Mouse (Mus musculus) ovary, adult 18-20 months (tissue): Measurements from ENCODE around the gene Rap1gap.

Source experiments
- DNase-seq: peaks from one replicate; pipeline ENCODE4 v3.0.0; 2022; ENCODE audit warnings: low spot score, mixed read lengths

Rap1gap gene

DNA sequence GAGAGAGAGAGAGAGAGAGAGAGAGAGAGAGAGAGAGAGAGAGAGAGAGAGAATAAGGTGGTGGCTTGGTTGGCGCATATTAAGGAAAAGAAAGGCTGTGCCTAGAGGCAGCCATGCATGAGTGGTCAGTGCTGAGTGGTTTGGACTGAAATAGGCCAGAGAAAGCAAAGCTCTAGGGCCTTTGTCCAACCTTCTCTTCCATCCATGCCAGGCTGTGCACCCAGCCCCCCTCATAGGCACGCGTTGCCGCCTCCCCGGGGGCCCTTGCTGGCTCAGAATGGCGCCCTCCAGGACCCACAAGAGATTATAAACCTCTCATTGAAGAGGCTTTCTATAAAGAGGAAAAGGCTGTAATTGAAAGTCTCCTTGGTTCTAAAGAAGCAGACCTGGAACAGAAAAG, 3.0 kb upstream of the Rap1gap start:
- no peak for DNase-seq

DNA sequence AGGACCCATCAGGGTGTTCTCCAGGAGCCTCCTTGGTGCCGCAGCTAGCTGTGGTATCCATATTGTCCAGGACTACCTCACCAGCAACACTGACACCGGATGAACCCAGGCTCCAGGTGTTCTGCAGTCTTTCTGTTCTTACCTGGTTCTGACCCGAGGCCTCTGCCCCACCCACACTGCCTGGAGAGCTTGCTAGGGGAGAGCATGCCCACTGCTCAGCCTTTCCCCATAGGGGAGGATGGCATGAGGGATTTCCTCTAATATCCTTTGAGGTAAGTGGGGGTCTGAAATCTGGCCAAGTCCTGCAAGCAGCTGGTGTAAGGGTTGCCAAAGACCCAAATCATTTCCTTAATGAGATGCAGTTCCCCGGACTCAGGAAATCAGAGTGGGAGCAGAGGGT, 1.0 kb upstream of the Rap1gap start:
- DNase-seq = no peak

DNA sequence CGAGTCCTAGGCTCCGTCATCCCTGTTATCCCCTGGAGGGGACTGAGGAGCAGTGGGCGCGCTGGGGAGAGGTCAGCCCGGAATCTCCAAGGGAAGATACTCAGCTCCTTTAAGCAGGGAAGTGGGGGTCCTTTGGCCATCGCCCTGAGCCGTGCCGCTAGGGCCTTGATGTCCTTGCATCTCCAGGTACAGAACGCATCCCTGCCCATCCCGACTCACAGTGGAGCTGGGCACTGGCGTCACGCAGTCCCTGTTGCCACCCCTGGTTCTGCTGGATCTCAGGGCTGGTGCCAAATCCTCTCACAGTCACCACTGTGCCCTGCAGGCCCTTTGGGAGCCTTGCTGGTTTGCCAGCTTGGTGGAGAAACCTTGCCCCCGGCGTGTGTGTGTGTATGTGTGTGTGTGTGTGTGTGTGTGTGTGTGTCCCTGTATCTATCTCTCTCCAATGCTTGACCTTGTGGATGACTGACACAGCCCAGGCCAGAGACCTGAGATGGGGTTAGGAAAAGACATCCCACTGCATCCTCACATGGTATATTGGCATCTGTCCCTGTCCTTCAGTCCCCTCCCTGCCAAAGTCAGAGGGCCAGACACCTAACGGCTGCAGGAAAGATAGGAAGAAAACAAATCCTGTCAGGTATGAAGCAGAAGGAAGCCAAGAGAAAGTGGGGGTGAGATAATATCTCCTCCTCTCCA, 602 bp downstream of the Rap1gap start:
- no peak for DNase-seq

DNA sequence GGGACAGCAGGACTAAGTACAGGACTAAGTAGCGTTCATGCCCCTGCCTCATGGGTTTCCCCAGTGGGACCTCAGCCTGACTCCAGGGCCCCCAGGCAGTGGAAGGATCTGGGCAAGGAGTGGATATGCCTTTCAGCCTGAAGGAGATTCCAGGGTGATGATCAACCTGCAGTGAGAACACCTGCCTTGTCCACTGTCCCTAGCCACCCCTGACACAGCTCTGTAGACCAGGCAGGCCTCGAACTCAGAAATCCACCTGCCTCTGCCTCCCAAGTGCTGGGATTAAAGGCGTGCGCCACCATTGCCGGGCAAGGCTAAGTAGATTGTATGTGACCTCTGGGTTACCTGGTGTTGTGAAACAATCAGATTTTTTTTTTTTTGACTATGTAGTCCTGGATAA, 1.3 kb downstream of the Rap1gap start:
- no peak for DNase-seq

DNA sequence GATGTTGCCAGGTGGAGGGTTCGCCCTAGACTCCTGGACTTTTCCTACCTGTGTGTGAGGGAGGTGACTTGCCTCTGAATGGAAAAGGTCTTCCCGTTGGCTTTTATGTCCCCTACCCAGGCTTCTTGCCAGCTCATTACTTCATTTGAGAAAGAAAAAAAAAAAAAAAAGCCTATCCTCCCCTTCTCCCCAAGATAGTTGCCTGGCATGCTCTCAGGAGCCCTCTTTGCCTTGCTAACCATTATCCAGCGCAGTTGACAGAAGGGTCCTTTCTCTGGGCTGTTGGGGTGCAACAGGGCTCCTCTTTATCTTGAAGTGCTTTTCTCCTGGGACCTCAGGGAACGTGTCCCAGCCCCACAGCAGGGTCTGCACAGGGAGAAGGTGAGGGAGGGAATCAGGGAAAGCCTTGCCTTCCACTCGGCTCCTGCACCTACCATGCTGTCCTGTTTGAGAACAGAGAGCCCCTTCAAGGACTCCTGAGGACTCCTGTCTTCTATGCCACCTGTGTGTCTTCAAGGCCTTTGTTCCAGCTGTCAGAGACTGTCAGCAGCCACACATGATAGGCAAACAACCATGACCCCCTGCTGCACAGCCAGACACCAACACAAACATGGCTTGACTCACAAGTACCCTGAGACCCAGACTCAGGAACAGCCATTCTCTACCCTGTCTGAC, 1.9 kb downstream of the Rap1gap start:
- no peak for DNase-seq

DNA sequence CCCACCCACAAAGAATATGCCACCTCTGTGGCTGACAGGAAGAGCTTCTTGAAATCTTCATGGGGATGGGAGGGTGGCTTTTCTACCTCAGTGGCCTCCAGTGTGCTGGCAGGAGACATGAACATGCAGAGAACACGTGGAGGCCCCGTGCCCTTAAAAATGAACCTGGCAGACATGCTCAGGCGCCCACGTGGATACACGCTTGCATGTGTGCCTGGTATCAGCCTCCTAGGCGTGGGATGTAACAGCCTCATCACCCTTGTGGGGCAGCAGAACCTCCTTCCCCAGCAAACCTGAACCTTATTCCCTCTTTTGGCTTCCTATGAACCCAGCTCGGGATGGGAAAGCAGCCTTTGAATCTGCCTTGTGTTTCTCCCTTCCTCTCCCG, 2.4 kb downstream of the Rap1gap start:
- DNase-seq = no peak

DNA sequence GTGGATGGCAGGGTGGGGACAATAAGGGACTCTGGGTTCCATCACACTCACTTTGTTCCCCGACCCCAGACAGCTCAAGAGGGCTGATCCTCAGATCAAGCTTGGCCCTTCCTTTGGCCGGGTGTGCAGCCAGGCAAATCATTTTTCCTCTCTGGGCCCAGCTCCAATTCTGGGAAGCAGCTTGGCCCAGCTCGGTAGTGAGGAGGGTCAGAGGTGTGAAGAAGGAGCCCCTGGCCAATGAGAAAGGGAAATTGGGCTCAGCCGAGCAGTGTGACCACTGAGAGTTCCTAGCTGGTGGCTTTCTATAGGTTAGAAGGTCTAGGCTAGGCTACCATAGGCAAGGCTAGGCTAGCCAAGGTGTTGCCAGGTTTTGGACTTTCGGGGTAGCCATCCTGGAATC, 3.2 kb downstream of the Rap1gap start:
- no peak for DNase-seq

DNA sequence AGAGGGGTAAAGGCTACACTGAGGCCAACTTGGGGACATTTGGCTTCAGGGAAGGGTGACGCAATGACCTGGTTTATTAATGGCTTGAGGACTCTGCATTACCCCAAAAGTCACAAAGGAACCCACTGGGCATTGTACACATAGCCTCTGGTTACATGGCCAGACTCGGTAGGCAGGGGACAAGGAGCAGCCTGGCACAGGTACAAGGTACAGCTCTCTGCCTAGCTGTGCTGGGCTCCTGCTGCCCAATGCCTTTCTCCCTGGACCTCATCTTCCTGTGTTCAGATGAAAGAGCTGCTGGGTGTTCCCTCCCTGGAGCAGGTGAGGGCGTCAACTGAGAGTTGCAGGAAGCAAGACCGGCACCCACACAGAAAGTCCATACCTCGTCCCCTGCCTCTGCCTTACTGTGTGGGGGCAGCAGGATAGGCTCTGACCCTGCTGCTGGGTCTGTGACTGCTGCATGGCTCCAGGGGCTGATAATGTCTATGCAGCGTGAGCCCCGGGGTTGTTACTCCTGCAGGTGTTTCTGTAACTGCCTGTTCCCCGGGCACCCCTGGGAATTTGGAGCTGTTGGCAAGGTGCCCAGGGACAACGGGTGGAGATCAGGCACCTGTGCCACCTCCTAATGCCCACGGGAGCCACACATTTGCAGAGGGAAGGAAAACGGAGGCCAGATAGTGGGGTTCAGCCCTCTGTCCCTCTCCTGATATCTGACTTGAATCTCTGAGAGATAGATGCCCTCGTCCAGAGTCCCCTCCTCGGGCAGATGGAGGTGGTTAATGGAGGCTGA, 7.4 kb downstream of the Rap1gap start:
- no peak for DNase-seq

DNA sequence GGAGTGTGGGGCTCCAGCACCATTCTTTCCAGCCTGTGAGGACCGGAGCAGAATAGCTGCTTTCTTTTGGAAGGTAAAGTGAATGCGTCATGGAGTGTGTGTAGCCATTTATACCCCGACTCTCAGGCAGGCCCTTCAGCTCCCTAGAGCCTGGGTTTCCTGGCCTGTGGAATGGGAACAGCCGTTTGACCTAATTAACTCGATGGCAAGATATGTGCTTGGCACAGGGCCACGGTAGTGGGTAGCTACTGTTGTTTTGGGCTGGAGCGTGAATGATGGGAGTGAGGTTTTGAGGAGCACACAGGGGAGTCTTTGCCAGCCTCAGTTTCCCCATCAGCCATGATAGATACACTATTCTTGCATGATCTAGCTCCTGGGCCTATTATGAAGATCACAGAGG, 11.0 kb downstream of the Rap1gap start:
- DNase-seq = no peak

DNA sequence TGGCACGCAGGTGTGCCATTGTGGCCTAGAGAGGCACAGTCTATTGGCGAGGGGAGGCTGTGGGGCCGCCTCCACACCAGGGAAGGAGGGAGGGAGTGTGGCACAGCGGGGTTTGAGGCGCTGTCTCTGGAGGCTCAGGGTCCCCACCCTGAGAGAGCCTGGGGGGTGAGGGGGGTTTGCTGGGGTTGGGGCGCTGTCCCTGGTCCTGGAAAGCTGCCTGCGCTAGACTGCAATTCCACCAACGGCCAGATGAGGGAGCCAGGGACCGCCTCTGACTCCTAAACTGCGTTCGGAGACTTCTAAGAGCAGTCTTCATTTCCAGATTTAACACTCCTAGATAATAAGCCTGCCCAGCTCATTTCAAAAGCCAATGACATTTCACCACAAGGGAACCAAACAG, 11.5 kb downstream of the Rap1gap start:
- DNase-seq = no peak

DNA sequence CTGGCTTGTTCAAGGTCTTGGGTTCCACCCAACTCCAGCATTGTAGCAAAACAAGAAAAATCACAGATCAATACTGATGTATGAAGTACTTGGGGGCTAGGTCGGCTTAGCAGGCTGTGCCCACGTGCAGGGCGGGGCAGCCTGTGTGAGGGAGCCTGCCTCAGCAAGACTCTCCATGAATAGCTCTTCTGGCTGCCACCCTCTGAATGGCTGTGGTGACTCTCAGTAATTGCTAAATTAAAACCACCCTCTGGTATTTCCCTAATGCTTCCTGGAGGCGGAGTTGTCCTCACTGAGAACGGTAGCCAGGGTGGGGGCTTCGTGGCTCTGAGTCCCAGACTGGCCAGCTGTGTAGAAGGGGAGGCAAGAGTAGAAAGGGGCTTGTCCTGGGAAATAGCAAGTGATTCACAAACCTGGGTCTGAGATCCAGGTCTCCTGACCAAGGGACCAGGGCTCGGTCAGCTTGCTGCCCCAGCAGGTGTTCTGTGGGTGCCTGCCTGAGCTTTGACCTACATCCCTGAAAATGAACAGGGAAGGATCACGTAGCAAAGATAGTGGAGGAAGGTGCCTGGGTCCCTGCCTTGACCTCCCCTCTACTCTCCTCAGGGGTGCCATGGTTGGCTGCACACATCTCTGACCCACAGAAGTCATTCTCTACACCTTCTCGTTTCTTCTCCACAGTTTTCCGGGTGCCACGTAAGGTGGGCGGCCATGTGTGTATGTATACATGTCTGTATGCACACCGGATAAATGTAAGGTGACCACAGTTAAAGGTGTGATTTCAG, 12.4 kb downstream of the Rap1gap start:
- no peak for DNase-seq

DNA sequence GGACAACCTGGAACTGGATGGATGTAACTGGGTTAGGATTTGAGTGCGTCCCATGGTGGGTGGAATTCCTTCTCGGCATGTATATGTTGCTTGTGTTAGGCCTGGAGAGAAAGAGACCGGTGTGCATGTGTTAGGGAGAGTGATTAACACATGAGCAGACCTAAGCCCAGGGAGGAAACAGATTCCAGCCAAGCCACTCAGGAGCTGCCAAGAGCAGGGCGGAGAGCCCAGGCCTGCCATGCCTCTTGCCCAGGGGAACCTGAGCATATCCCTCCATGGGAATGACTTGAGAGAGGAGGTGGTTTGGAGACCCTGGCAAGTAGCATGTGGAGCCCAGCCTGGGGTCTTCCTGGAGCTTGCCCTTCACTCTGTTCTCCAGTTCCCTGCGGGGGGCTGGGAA, 13.4 kb downstream of the Rap1gap start:
- no peak for DNase-seq

DNA sequence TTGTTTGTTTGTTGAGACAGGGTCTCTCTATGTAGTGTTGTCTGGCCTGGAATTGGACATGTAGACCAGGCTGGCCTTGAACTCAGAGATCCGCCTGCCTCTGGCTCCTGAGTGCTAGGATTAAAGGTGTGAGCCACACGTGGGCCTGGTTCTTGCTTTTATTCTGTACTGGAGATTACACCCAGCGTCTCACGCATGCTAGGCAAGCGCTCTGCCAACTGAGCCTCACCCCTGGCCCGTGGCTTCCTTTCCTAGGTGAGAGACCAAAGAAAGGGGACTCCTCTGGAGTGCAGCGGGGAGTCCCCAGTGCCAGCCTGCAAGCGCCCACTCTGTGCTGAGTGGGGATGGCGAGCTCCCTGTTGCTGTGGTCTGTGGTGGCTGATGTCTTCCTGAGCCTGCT, 14.0 kb downstream of the Rap1gap start:
- no peak for DNase-seq

DNA sequence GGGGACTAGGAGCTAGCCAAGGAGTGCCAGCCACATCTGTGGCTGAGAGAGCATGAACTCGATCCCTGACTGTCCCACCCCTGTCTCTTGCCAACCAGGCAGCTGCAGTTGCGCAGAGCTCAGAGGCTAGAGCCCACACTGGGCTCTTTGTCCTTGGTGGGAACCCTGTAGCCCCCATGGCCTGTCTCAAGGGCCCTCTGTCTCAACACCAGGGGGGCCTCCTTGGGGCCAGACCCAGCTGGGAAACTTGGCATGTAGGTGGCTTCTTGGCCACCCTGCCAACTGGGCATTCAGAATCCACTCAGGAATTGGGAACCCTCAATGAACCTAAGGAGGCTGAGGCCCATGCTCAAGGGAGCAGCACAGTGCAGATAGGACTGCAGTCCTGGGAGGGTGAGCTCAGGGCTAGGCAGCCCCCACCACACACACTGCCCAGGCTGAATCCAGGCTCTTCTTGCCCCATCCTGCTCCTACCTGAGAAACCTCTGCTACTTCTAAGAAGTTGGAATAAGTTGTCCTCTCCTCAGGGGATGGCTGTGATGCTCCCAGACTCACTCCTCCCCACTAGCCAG, 15.5 kb downstream of the Rap1gap start:
- no peak for DNase-seq

DNA sequence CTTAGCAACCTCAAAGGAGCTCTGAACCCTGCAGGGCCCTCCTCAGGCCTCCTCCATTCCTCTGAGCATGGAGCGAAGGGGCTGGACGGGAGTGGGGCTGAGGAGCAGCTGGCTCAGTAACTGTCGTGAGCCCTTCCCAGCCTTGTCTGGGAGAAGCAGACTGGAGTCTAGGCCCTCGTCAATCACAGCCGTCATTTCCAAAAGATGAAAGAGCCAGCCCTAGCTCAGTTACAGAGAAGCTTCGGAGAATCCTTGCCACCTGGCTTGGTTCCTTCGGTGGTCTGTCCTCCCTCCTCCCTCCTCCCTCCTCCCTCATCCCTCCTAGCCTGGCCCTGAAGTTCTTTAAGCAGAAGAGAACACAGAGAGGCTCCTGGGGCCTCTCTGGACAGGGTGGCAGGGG, 16.2 kb downstream of the Rap1gap start:
- no peak for DNase-seq

DNA sequence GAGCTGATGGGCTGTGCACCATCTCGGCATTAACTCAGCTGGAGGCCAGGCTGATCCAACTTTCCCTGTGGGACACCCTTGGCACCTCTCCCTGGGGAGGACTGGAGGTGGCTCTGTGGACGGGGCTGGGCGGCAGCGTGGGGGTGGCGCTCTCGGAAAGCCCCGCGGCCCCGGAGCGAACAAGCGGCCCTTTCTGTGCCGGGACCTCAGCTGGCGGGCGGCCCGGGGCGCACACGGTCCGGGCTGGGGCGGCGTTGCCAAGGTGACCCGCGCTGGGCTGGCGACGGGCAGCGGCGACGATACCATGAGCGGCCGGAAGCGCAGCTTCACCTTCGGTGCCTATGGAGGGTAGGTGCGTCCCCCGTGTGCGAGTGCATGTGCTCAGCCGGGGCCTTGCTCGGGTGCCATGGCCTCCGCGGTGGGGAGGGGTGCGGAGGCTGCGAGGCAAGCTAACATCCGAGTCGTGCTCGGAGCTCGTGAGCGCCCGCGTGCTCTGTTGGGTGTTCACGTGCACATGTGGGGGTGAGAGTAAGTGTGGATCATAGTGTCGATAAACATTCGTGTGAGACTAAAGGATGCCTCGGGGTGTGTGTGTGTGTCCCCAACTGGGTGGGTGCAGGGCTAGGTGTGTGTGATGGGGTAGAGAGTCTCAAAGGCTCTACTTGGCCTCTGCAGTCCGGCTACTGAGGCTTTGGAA, 17.0 kb downstream of the Rap1gap start:
- DNase-seq = no peak

DNA sequence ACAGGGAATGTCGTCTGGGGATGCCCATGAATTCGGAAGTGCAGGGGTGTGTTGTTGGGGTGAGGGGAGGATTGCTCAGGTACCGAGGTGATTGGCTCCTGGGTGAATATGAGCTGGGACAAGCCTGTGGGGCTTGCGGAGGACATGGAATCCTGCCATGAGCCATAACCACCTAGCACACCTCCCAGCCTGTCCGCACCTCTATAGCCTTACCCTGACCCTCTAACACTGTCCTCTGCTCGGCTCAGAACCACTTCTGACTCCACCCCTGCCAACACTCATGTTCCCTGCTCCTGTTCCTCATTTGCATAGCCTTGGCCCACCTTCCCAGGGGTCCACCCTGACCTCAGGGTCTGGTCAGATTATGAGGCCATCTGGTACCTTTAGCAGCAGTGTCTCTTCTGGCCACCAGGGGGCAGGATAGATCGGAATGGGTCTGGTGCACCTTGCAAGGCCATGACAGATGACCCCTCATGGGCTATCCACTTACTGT, 18.5 kb downstream of the Rap1gap start:
- no peak for DNase-seq

DNA sequence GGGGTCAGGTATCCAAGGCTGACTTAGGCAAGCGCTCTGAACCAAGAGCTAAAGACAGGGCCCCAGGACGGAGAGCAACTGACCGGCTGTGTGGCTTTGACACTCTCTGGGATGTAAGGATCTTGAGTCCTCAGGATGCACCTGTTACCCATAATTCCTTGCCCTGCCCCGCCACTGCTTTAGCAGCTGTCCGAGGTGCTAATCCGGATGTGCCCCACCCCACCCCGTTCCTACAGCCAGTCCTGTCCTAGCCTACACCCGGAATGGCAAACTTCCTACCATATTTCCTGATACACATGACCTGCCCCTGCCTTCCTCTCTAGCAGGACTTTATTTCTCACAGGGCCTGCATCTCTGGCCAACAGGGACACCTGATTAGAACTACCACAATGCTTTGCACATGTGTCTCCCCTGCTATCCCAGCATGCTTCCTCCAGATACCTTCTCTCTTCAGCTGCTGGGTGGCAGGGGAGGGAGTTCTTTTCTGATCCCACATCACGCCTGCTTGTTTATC, 20.4 kb downstream of the Rap1gap start:
- no peak for DNase-seq

DNA sequence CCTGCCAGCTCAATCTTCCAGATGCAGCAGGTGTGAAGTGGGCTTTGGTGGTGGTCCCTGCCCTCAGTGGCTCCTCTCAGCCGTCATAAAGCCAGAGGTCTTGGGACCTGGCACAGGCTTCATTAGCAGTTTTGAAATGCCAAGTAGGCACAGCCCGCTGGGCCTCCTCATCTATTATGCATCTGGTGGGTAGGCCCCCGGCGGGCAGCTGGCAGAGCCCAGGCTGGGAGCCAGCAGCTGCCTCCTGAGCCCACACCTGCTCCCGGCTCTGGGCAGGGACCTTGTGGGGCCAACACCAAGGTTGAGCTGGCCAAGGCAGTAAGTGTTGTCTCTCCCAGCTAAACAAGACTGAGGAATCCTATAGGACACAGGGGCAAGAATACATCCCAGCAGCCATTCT, 21.8 kb downstream of the Rap1gap start:
- no peak for DNase-seq

DNA sequence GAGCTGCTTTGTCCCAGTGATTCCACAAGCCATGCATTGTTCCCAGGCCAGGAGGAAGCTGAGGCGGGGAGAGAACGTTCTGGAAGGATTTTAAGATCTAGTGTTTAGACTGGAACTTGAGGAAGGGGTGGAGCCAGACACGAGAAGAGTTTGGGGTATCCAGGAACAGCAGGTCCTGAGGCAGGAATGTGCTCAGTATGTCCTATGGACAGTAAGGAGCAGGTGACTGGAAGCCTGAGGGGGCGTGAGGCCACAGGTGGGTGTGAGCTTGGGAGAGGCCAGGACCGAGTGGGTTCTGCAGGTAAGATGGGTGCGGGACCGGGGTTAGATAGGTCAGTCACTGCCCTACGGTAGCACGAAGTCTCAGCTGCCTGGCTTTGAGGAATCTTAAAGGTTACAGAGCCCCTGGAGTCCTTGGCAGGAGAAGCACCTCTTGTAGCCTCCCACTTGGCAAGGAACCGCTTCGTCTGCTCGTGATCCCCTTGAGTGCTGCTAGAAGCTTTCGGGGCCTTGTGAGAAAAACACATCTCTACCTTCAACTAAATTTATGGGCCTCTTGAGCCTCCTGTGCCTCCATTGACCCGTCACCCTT, 22.8 kb downstream of the Rap1gap start:
- DNase-seq = no peak
